Mouse (Mus musculus) liver, adult 2 months (tissue): ENCODE measurements at regions not wholly inside any gene's neighbourhood (a gene's known extent, or its start where the extent isn't known, plus 50 kb on each side); places are given as distances from the start of the nearest gene placed in this dataset.

Experiments
- DNase-seq: peaks from one replicate; pipeline ENCODE4 v3.0.0-alpha.2; 2011; ENCODE audit warnings: low read depth, low spot score; ENCODE audit errors: extremely low read depth
- H3K27ac ChIP-seq: fragments of 200-500 bp; replicated peaks from 2 replicates; pipeline ENCODE4 v1.5.1; 2012; ENCODE audit warnings: low read depth, mild to moderate bottlenecking, control low read depth, inconsistent platforms, low read length; ENCODE audit not compliant: insufficient read depth
- H3K27me3 ChIP-seq: fragments of 200-500 bp; 2 replicates; pipeline ENCODE4 v1.6.1; 2012; ENCODE audit warnings: mild to moderate bottlenecking, moderate library complexity, low read length, inconsistent platforms; ENCODE audit not compliant: control insufficient read depth, insufficient read depth
- H3K36me3 ChIP-seq: fragments of 200-500 bp; 2 replicates; pipeline ENCODE4 v1.6.1; 2012; ENCODE audit warnings: low read length, inconsistent platforms; ENCODE audit not compliant: control insufficient read depth, insufficient read depth
- H3K4me1 ChIP-seq: fragments of 200-500 bp; 2 replicates; pipeline ENCODE4 v1.6.1; 2011; ENCODE audit warnings: low read length; ENCODE audit not compliant: control insufficient read depth, insufficient read depth
- H3K4me3 ChIP-seq: fragments of 200-500 bp; 2 replicates; pipeline ENCODE4 v1.5.1; 2011; ENCODE audit warnings: low read depth, mild to moderate bottlenecking, control low read depth, low read length, moderate library complexity; ENCODE audit not compliant: insufficient read depth
- H3K79me2 ChIP-seq: fragments of 200-500 bp; 2 replicates; pipeline ENCODE4 v1.6.1; 2012; ENCODE audit warnings: inconsistent platforms, mild to moderate bottlenecking, low read length, moderate library complexity; ENCODE audit not compliant: control insufficient read depth, insufficient read depth
- H3K9ac ChIP-seq: fragments of 200-500 bp; 2 replicates; pipeline ENCODE4 v1.6.1; 2012; ENCODE audit warnings: low read depth, mild to moderate bottlenecking, control low read depth, inconsistent platforms, low read length
- CTCF ChIP-seq: fragments of 200-500 bp; IDR thresholded peaks from 2 replicates; pipeline ENCODE4 v1.5.1; 2011; ENCODE audit warnings: low read depth, low read length, control low read depth
- POLR2A ChIP-seq: fragments of 200-500 bp; IDR thresholded peaks from 2 replicates; pipeline ENCODE4 v1.6.1; 2011; ENCODE audit warnings: low read length, control low read depth; ENCODE audit not compliant: insufficient read depth; ENCODE audit errors: extremely low read depth
- WGBS: fragments of 180-500 bp; shearing (Covaris S2); methylation state at CpG from one replicate; pipeline ENCODE4 v1.1.7; 2018; 5-methylcytosine and 5-hydroxymethylcytosine counted together

DNA sequence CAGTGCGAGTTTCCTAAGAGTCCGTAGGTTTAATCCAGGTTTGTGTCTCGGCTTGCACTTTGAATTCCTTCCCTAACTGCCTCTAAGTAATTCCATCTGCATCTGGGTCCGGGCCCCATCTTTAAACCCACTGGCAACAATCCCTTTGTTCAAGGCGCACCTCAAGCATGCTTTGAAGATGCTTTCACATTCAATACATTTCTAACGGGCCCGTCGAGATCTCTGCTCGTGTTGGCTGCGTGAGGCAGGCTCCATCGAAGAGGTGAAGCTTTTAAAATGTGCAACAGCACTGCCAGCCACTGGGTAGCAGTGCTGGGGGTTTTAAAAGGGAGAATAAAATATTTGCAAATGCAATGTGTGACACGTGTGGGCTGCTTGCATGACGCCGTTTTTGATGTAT is 163.4 kb upstream of the Irx5 start:
- no peaks in the 10 kb centered on the region for H3K27me3 ChIP-seq
- H3K36me3 ChIP-seq, result no peaks in the 10 kb centered on the region
- no peaks in the 10 kb centered on the region for H3K79me2 ChIP-seq
- no peak overlapping the region for H3K4me3 ChIP-seq
- WGBS, result 76% methylated on average over 14 of the region's 14 CpGs
- H3K27ac ChIP-seq, result no peak overlapping the region
- H3K9ac ChIP-seq, result no peak overlapping the region
- no peaks in the 10 kb centered on the region for H3K4me1 ChIP-seq
- DNase-seq, result no peak
- no peak for TF ChIP-seq POLR2A
- TF ChIP-seq CTCF, result no peak

DNA sequence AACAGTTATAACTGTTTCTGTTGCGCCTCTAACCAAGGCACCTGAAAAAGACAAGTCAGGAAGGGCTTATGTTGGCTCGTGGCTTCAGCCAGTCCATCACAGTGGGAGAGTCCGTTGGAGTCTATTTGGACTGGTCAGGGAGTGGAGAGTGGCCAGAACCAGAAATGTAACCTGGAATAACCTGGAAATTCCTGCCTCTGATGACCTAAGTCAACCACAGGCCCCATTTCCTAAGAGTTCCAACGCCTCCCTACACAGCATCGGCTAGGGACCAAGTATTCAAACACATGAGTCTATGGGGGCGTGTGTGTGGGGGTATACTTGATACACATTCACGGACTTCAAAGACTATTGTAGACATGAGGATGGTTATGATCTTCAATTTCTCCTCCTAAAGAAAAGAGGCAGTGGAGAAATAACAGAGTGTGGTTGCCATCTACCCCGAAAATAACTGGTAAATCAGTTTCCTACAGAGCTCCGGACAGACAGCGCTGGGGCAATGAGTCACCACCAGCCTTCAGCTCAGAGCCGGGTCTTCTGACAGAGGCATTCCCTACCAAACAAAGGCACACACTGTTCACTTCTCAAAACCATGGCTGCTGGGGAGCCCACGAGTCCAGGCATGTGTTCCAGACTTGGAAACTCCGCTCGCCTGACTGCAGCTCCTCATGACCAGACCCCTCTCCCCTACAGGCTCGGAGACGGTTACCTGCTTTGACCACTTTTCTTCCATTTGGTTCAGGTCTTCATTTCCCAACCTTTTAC is 167.0 kb upstream of the Irx5 start:
- H3K36me3 ChIP-seq, result no peaks in the 10 kb centered on the region
- H3K9ac ChIP-seq, result no peak overlapping the region
- no peaks in the 10 kb centered on the region for H3K79me2 ChIP-seq
- TF ChIP-seq CTCF (no peak), POLR2A (no peak)
- no peaks in the 10 kb centered on the region for H3K4me1 ChIP-seq
- H3K27me3 ChIP-seq, result 0 out of 2 replicates have a peak, but pooled peaks cover 4% of the 10 kb centered on the region
- no peak for DNase-seq
- H3K27ac ChIP-seq, result no peak overlapping the region
- H3K4me3 ChIP-seq, result no peak overlapping the region
- 88% methylated on average over 16 of the region's 16 CpGs for WGBS

DNA sequence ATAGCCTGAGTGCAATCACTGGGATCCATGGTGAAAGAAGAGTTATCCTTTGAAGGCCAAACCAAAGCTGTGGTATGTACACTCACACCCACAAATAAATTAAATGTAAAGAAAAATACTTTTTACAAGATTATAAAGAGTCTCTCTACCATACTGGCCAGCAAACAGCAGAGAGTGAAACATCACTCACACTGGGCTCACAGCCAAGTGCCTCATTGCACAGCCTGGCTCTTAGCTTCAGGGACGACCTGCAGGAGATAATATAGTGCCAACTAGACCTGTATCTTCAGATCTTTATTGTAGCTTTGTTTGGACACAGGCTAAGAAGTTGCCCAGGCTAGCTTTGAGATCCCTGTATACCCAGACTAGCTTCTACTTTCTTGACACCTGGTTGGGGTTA is 174.1 kb upstream of the Irx5 start:
- no peaks in the 10 kb centered on the region for H3K79me2 ChIP-seq
- no peaks in the 10 kb centered on the region for H3K4me1 ChIP-seq
- H3K36me3 ChIP-seq, result no peaks in the 10 kb centered on the region
- WGBS, result 5% methylated on average over 1 of the region's 1 CpGs
- no peak overlapping the region for H3K27ac ChIP-seq
- no peak overlapping the region for H3K9ac ChIP-seq
- H3K4me3 ChIP-seq, result no peak overlapping the region
- 0 out of 2 replicates have a peak, but pooled peaks cover 4% of the 10 kb centered on the region for H3K27me3 ChIP-seq
- no peak for TF ChIP-seq POLR2A
- TF ChIP-seq CTCF, result no peak
- peak; percentile 23 for DNase-seq

DNA sequence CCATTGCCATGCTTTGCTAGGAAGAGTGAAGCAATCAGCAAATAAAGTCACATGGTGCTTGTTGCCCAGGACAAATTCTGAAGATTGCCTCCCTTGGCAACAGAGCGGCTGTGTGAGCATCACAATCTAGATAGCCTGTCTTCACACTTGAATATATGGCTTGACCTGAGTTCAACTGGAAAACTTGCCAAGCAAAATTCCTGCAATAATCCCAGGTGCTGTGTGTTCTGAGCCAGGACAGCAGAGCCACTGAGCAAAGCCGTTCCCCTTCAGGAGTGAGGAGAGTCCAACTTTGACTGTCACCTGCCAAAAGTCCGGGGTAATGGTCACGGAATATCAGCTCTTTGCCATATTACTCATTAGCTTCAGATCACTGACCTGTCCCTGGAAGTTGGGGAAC is 176.8 kb upstream of the Irx5 start:
- H3K9ac ChIP-seq, result no peak overlapping the region
- DNase-seq, result peak; percentile 73
- WGBS, result 37% methylated on average over 4 of the region's 4 CpGs
- TF ChIP-seq CTCF (no peak), POLR2A (no peak)
- no peaks in the 10 kb centered on the region for H3K36me3 ChIP-seq
- H3K27me3 ChIP-seq, result no peaks in the 10 kb centered on the region
- no peaks in the 10 kb centered on the region for H3K79me2 ChIP-seq
- no peak overlapping the region for H3K4me3 ChIP-seq
- H3K27ac ChIP-seq, result no peak overlapping the region
- H3K4me1 ChIP-seq, result no peaks in the 10 kb centered on the region

DNA sequence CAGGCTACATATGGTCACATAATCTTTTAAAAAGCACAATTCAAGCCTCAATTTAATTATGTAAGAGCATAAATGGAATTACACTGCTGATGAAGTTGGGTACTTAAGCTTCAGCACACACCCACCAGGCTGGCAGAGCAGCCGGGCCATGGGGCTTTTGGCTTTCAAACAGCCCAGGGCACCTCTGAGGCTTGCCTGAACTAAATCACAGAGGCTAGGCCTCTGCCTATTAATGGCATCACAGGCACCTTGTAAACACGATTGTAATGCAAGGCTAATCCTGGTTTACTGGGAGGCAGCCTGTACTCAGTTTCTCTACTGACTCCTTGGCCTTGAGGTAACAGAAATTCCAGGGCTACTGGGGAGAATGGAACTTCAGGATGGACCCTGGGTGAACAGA is 178.1 kb upstream of the Irx5 start:
- Histone ChIP-seq H3K9ac (no peak overlapping the region), H3K36me3 (no peaks in the 10 kb centered on the region), H3K4me3 (no peak overlapping the region), H3K27ac (no peak overlapping the region), H3K4me1 (no peaks in the 10 kb centered on the region), H3K27me3 (no peaks in the 10 kb centered on the region), H3K79me2 (no peaks in the 10 kb centered on the region)
- TF ChIP-seq POLR2A, result no peak
- no peak for TF ChIP-seq CTCF
- WGBS, result 78% methylated on average over 2 of the region's 2 CpGs
- DNase-seq, result no peak

DNA sequence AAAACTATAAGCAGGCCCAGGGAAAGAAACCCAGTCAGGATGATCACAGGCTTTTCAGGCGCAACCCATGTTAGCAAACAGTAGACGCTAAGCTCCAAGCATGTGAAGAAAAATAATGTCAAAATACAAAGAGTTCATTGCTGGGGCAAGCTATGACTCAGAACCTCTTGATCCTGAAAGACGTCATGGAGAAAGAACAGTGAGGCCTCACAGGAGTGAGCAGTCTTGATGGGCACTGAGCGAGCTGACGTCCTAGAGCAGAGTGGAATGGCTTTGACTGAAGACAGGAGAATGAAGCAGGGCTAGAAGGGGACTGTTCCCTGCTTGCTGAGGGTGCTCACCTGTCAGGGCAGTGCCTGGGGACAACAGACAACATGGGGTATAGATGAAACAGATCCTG is 181.3 kb upstream of the Irx5 start:
- Histone ChIP-seq H3K27me3 (no peaks in the 10 kb centered on the region), H3K27ac (no peak overlapping the region), H3K79me2 (no peaks in the 10 kb centered on the region), H3K4me3 (no peak overlapping the region), H3K4me1 (no peaks in the 10 kb centered on the region), H3K36me3 (no peaks in the 10 kb centered on the region), H3K9ac (no peak overlapping the region)
- DNase-seq, result no peak
- TF ChIP-seq POLR2A (no peak), CTCF (no peak)
- WGBS, result 88% methylated on average over 5 of the region's 5 CpGs
